Mouse (Mus musculus): ENCODE measurements around the gene Pnmal2. TPM values are rescaled to one million over a fixed set of nuclear protein-coding genes. Genes with fewer than 3 reads are reported as not detected.
"Not testable (repeated sequence)": the region's sequence is repeated elsewhere in the genome, so short reads cannot be mapped to it uniquely, and the experiment has no call there.

Pnmal2 gene
- polyA plus RNA-seq, 1 experiment, result not detected

- Histone ChIP-seq H3K4me1 (ENCODE audit: control insufficient read depth, insufficient read depth, insufficient read length, low read length) (no peaks in the 10 kb centered on the region), H3K4me3 (ENCODE audit: insufficient read depth, low read depth, low read length) (no peak overlapping the region), H3K27ac (replicated peaks; ENCODE audit: low read depth, low read length) (no peak overlapping the region)
Observed at GRCm38 (mm10) chr7:16947349-16947895, 2.9 kb downstream of the Pnmal2 start.

GRCm38 (mm10) chr7:16947959-16948361 lies 3.5 kb downstream of the Pnmal2 start:
- H3K27ac ChIP-seq (replicated peaks; ENCODE audit: low read depth, low read length), result no peak overlapping the region
- no peaks in the 10 kb centered on the region for H3K4me1 ChIP-seq (ENCODE audit: control insufficient read depth, insufficient read depth, insufficient read length, low read length)
- no peak overlapping the region for H3K4me3 ChIP-seq (ENCODE audit: insufficient read depth, low read depth, low read length)

DNA sequence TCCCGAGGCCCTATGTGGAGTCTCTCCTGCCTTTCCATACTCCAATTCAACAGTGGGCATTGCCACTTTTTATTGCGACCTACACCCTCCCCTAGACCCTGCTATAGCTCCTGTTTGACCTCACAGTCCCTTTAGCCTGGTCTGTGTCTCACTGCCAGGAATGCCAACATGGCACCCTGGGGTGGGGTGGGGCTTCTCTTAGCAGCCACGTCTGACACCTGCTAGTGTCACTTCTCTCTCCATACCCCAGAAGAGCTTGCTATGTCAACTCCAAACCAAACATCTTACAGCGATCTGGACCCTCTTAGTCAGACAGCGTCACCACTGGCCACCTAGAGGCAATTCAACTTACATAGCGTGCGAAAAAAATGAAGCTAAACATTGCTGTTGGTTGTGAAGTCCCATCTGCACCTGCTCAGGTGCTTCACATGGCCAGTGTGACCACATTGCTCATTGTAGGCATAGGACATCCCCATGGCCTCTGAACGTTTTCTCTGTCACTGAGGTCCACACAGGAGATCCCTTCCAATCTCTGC lies 4.5 kb downstream of the Pnmal2 start:
- H3K27ac ChIP-seq (replicated peaks; ENCODE audit: low read depth, low read length), result no peak overlapping the region
- no peak overlapping the region for H3K4me3 ChIP-seq (ENCODE audit: insufficient read depth, low read depth, low read length)
- no peaks in the 10 kb centered on the region for H3K4me1 ChIP-seq (ENCODE audit: control insufficient read depth, insufficient read depth, insufficient read length, low read length)

- Histone ChIP-seq H3K4me3 (ENCODE audit: insufficient read depth, low read depth, low read length) (0 out of 2 replicates have a peak overlapping the region, but pooled peaks have one; percentile 24), H3K27ac (replicated peaks; ENCODE audit: low read depth, low read length) (no peak overlapping the region), H3K4me1 (ENCODE audit: control insufficient read depth, insufficient read depth, insufficient read length, low read length) (no peaks in the 10 kb centered on the region)
Observed at GRCm38 (mm10) chr7:16949908-16950841, 5.7 kb downstream of the Pnmal2 start.

DNA sequence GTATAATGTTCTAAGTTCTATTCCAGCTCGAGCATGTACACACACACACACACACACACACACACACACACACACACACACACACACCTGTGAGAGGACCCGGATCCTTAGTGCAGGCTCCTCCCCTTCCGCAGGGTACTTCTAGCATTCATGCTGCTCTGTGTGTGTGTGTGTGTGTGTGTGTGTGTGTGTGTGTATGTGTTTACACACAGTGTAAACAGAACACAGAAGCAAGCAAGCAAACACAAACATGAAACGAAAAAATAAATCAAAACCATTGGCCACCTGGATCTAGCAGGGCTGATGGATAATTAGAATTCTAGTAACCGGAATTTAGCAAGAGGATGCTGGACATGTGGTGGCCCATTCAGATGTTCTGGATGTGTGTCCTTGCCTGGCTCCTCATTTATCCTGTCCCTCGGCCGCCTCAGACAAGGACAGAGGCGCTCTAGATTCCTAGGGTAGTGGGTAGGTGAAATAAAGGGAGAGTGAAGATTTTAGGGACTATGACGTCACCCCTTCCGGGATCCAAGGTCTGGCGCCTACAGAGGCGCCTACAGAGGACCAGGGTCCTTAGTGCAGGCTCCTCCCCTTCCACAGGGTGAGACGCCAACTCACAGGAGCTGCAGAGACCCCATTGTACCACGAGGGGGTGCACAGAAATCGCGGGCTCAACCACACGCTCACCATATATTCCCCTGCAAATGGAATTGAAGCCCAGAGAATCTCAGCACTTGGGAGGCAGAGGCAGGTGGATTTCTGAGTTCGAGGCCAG lies 6.6 kb downstream of the Pnmal2 start:
- no peak overlapping the region for H3K27ac ChIP-seq (replicated peaks; ENCODE audit: low read depth, low read length)
- H3K4me1 ChIP-seq (ENCODE audit: control insufficient read depth, insufficient read depth, insufficient read length, low read length), result no peaks in the 10 kb centered on the region
- no peak overlapping the region for H3K4me3 ChIP-seq (ENCODE audit: insufficient read depth, low read depth, low read length)

GRCm38 (mm10) chr7:16953776-16954175 lies 9.3 kb downstream of the Pnmal2 start:
- not testable (repeated sequence) for H3K27ac ChIP-seq (replicated peaks; ENCODE audit: low read depth, low read length); H3K4me1 ChIP-seq (ENCODE audit: control insufficient read depth, insufficient read depth, insufficient read length, low read length)

DNA sequence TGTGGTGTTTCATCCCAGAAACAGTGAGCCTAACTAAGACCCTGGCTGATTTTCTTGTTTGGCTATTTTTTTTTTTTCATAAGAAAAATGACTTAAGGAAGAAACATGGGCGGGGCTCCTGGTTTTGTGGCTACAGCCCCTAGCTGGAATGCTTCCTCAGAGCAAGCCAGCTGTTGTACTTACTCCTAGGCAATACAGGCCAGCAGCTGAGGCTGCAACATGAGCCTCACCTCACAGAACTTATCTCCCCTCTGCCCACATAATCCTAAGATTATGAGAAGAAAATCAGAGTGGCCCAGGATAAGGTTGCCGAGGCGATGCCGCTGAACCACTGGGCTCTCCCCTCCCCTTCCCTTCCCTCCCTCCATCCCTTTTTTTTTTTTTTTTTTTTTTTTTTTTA lies 11.2 kb downstream of the Pnmal2 start:
- Histone ChIP-seq H3K4me1 (ENCODE audit: control insufficient read depth, insufficient read depth, insufficient read length, low read length) (no peaks in the 10 kb centered on the region), H3K4me3 (ENCODE audit: insufficient read depth, low read depth, low read length) (no peak overlapping the region)

More at GRCm38 (mm10) chr7:16953776-16954175, 9.3 kb downstream of the Pnmal2 start:
- H3K4me3 ChIP-seq (ENCODE audit: insufficient read depth, low read depth, low read length), result not testable (repeated sequence)

GRCm38 (mm10) chr7:16956410-16957265 lies 12.2 kb downstream of the Pnmal2 start:
- H3K4me1 ChIP-seq (ENCODE audit: control insufficient read depth, insufficient read depth, insufficient read length, low read length), result no peaks in the 10 kb centered on the region
- no peak overlapping the region for H3K27ac ChIP-seq (replicated peaks; ENCODE audit: low read depth, low read length)
- H3K4me3 ChIP-seq (ENCODE audit: insufficient read depth, low read depth, low read length), result no peak overlapping the region

More for the DNA sequence above, 11.2 kb downstream of the Pnmal2 start:
- H3K27ac ChIP-seq (replicated peaks; ENCODE audit: low read depth, low read length), result no peak overlapping the region

- Histone ChIP-seq H3K4me1 (ENCODE audit: control insufficient read depth, insufficient read depth, insufficient read length, low read length) (no peaks in the 10 kb centered on the region), H3K27ac (replicated peaks; ENCODE audit: low read depth, low read length) (no peak within 1 kb of the TSS), H3K4me3 (ENCODE audit: insufficient read depth, low read depth, low read length) (no peak within 1 kb of the TSS)
Observed at GRCm38 (mm10) chr7:16959539-16960187, 15.2 kb downstream of the Pnmal2 start, which contains the start of gene Pnmal1. Pnmal1 (plus strand) TSS chr7:16959679.

GRCm38 (mm10) chr7:16961678-16962077 lies 17.2 kb downstream of the Pnmal2 start:
- Histone ChIP-seq H3K4me1 (ENCODE audit: control insufficient read depth, insufficient read depth, insufficient read length, low read length) (no peaks in the 10 kb centered on the region), H3K27ac (replicated peaks; ENCODE audit: low read depth, low read length) (no peak overlapping the region)

GRCm38 (mm10) chr7:16968414-16968813 lies 23.9 kb downstream of the Pnmal2 start:
- Histone ChIP-seq H3K27ac (replicated peaks; ENCODE audit: low read depth, low read length) (no peak overlapping the region), H3K4me3 (ENCODE audit: insufficient read depth, low read depth, low read length) (no peak overlapping the region), H3K4me1 (ENCODE audit: control insufficient read depth, insufficient read depth, insufficient read length, low read length) (no peaks in the 10 kb centered on the region)

More at GRCm38 (mm10) chr7:16961678-16962077, 17.2 kb downstream of the Pnmal2 start:
- no peak overlapping the region for H3K4me3 ChIP-seq (ENCODE audit: insufficient read depth, low read depth, low read length)

GRCm38 (mm10) chr7:16971160-16971559 lies 26.7 kb downstream of the Pnmal2 start:
- H3K4me1 ChIP-seq (ENCODE audit: control insufficient read depth, insufficient read depth, insufficient read length, low read length), result no peaks in the 10 kb centered on the region
- no peak overlapping the region for H3K27ac ChIP-seq (replicated peaks; ENCODE audit: low read depth, low read length)
- H3K4me3 ChIP-seq (ENCODE audit: insufficient read depth, low read depth, low read length), result no peak overlapping the region

GRCm38 (mm10) chr7:16974018-16974417 lies 29.5 kb downstream of the Pnmal2 start:
- no peak overlapping the region for H3K27ac ChIP-seq (replicated peaks; ENCODE audit: low read depth, low read length)
- H3K4me3 ChIP-seq (ENCODE audit: insufficient read depth, low read depth, low read length), result no peak overlapping the region
- H3K4me1 ChIP-seq (ENCODE audit: control insufficient read depth, insufficient read depth, insufficient read length, low read length), result no peaks in the 10 kb centered on the region

DNA sequence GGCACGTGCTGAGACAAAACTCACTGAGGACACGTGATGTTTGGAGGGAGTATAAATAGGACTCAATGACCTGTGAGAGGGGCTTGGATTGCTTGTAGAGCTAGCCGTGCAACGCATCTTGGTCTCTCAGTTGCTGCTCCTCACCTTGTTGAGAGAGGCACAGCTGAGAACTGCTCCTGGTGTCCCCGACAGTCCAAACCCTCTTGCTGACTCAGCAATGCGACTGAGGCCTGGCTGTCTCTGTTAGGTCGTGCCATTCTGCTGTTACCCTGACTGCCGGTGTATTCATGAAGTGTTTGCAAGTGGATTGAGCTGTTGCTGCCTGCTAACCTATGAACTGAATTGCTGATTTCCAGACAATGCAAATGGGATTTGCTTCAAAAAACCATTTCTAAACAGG lies 31.8 kb downstream of the Pnmal2 start:
- Histone ChIP-seq H3K27ac (replicated peaks; ENCODE audit: low read depth, low read length) (no peak overlapping the region), H3K4me1 (ENCODE audit: control insufficient read depth, insufficient read depth, insufficient read length, low read length) (no peaks in the 10 kb centered on the region), H3K4me3 (ENCODE audit: insufficient read depth, low read depth, low read length) (no peak overlapping the region)

All from brown adipose tissue, adult 24 weeks (tissue).